Mouse (Mus musculus) olfactory bulb, adult 2 months (tissue): ENCODE results near the gene Sult1a1.

Experiments used
- CTCF ChIP-seq: fragments of 200-500 bp; IDR thresholded peaks from 2 replicates; pipeline ENCODE4 v1.5.1; 2012; ENCODE audit warnings: low read depth, mild to moderate bottlenecking, low read length, moderate library complexity; ENCODE audit not compliant: insufficient read depth
- POLR2A ChIP-seq: fragments of 200-500 bp; IDR thresholded peaks from 2 replicates; pipeline ENCODE4 v1.6.1; 2012; ENCODE audit warnings: mild to moderate bottlenecking, low read depth, low read length, moderate library complexity; ENCODE audit not compliant: insufficient read depth

- no peak for TF ChIP-seq CTCF
- no peak for TF ChIP-seq POLR2A
These were observed 12.6 kb downstream of the Sult1a1 start for GRCm38 (mm10) chr7:126663646-126664045.
